Mouse (Mus musculus): ENCODE measurements around the gene 4930432M17Rik.

Gene 4930432M17Rik

DNA sequence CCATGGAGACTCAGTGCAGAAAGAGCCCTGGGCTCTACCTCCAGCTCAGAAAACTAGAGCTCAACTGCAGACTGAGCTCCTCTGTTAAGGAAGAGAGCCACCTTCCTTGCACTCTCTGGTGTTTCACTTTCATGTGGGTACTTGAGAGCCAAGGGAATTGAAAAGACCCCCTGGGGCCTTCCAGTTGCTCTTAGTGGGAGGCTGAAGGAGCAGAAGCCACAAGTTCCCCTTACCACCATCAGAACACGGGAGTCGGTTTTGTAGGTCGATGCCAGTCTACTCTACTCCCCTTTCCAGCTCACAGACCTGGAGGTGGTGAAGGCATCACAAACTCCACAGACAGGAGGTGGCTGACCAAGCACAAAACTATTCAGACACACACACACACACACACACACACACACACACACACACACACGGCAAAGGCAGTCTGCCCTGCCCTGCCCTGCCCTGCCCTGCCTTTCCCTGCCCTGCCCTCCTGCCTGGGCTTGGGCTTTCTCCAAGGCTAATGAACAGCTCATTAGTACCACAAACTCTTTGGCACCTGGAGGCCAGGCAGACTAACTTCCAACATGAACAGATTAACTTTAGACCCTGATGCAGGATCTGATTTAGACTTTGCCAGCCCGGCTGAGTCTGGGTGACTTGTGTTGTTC lies 1.7 kb downstream of the 4930432M17Rik start:
- no peak for DNase-seq (ENCODE audit: low read depth, low spot score)

DNA sequence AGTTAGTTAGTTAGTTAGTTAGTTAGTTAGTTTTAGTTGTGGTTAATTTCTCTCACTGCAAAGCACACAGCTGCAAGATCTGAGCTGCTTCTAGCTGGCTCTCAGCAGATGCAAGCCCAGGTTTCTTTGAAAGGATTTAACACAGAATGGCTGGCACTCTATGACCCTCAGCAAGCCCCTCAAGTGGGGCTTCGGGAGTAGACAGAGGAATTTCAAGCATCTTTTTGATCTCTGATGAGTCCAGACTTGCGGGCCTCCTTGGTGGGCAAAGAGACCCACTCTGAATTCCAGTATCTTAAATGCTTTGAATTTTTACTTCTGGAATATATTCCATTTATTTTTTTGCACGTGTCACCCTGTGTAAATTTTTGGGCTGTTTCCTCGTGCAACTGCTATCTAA lies 8.4 kb downstream of the 4930432M17Rik start:
- peak; percentile 24 for DNase-seq (ENCODE audit: low read depth, low spot score)

DNA sequence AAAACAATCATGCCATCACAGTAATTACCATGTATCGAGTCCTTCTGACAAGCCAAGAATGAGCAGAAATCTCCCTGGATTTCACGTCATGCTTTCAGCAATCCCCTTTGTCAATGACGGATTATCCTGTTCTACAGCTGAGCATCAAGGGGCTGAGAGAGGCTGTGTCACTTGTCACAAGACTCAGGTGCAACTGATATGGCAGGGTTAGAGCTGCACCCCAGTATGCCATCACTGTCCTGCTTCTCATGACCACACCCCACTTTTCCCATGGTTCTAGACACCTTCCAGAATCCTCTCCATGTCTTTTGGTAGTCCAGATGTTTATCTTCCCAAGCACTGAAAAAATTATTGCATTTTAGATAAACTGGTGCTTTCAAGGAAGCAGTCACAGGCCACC lies 8.9 kb downstream of the 4930432M17Rik start:
- no peak for DNase-seq (ENCODE audit: low read depth, low spot score)

DNA sequence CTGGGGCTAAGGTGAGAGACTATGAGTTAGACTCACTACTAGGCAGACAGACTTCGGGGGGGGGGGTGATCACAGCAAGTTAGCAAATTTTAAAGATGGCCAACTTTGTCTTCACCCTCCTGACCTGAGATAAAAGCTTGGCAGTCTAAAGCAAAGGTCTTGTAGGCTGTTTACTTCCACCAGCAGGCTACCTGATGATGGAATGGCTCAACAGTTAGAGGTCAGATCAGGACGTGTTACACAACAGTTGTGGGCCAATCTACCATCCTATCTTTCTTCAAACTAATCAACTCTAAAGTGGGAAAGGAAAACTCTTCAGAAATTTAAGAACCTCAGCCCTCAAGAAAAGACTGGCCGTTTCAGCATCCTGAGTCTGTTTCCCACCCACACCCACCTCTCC lies 9.6 kb downstream of the 4930432M17Rik start:
- DNase-seq (ENCODE audit: low read depth, low spot score): no peak

DNA sequence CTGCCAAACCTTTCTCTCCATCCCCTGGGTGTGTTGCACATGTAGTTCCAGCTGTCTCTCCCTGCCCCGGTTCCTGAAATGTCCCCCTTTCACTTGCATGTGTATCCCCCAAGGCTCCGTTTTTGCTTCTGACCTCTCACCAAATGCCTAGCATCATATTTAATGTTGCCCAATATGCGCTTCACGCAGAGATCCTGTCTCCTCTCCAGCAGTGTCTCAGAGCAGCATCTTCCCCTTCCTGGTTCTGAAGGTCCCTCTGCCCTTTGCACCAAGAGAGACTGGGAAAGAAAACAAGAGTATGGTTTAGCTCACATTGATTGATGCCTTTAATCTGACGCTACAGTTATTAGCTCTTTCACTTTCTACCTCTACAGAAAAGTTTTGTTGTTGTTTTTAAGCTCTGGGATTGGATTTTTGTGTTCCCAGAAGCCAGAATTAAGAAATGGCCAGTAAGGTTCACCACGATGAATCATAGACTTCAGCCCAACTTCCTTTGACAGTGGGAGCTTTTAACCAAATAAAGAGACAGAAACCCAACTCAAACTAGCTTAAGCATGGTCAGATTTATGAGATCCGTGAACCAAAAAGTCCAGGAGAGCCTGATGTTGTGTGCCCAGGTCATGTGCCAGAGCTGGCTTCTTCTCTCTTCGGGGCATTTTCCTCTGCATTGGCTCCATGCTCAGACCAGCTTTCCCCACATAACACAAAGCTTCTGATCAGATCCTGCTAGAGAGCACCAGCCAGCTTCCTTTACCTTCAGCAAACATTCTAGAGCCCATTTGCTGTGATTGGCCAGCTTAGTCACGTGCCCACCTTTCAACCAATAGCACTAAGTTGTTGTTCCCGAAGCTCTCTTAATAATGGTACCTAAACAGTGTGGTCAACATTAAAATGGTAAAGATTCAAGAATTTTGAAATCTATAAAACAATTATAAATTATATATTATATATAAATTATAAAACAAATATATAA lies 12.2 kb downstream of the 4930432M17Rik start:
- DNase-seq (ENCODE audit: low read depth, low spot score): no peak

DNA sequence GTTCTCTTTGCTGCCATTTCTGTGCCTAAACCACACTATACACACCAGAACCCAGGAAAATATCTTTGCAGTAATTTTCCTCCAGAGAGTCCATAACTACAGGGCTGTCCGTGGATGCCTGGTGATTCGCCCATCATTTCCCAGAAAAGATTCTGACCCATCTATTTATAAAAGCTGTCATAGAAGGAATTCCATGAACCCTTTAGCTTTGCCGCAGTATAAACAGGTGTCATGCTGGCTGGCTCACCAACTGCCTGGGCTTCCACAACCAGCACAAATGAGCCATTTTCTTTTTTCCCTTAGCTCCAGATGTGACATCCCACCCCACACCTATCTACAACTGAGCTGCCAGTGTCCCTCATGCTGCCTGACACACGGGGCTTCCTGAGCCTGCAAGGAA lies 14.0 kb downstream of the 4930432M17Rik start:
- DNase-seq (ENCODE audit: low read depth, low spot score): no peak

DNA sequence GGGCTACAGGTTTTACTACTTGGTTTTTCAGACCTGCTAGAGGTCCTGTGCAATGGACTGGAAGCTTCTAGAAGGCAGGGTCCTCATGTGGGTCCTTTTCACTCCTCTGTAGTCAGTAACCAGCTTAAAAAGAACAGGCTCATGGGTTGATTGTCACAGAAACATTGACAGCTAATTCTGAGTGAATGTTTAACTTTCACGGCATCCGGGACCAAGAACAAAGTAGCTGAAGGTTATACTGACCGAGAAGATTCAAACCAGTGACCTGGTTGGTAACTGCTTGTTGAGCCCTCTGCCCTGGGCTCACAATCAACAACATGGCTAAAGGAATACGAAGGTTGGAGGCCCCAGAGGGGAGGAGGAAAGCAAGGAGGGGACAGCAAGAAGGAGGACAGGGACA lies 14.4 kb downstream of the 4930432M17Rik start:
- no peak for DNase-seq (ENCODE audit: low read depth, low spot score)

DNA sequence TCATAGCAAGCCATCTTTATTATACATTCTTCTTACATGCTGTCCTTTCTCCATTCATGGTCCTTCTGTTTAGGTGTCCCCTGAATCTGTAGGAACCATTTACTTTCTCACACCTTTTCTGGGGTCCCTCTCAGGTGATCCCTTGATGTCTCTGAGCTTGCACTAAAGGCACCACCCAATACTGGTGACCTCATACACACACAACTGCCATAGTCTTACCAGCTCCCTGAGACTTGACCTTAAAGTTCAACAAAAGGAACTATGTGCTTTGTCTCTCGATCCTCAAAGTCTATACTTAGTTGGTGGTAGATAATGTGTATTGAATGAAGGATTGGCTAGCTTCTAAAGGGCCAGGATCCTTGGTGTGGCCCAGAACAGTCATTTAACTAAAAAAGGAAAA lies 15.4 kb downstream of the 4930432M17Rik start:
- no peak for DNase-seq (ENCODE audit: low read depth, low spot score)

DNA sequence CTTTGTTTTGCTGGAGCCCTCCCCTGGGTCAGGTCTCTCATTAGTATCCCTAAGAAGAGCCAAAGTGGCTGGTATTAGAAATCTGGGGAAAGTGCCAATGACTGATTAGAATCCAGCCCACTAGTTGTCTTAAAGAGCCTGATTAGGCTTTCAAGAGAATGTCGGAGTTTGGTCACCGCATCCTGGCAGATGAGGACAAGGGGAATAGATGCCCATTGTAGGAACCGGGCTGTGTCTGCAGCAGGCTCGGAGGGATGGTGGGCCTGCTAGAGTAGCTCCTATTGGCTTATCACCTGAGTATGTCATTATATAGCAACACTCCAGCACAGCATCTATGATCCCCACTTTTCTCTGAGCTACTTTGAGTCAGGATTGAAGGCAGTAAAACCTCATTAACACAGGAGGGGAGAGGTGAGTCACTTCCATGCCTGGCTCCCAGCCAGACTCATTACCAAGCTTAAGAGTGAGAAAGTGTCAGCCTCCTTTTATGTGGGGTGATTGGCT lies 15.9 kb downstream of the 4930432M17Rik start:
- DNase-seq (ENCODE audit: low read depth, low spot score): no peak

DNA sequence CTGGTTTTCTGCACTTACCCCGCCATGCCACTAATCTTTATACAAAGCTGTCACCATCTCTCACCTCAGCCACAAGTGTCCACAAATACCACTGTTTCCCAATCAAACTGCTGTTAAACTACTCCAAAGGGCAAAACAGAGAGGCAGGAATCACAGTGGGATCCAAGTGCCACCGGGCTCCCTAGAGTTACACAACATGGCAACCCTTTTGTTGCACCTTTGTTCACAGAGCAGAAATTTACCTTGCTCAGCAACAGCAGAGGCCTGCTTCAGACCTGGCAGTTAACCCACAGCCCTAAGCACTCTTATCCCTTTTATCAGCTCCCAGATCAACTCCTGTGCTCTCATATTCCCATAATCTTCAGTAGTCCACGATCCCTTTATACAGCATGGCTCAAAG lies 17.2 kb downstream of the 4930432M17Rik start:
- no peak for DNase-seq (ENCODE audit: low read depth, low spot score)

DNA sequence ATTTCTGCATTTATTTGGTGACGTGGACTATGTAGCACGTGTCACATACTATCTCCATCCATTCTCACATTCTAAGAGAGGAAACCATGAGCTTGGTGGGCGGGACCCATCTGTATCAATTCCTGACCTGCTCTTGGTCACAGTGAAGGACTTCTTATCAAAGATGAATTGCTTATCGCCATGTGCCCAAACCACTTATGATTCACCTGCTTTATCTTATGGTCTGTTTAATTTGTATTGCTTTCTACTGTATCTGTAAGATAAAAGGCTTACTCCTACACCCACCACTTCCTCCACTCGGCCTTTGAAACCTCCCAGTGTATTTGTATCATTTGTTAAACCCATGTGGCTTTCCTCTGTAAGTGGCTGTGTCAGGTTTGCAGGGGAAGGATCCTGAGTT lies 18.5 kb downstream of the 4930432M17Rik start:
- DNase-seq (ENCODE audit: low read depth, low spot score): no peak

DNA sequence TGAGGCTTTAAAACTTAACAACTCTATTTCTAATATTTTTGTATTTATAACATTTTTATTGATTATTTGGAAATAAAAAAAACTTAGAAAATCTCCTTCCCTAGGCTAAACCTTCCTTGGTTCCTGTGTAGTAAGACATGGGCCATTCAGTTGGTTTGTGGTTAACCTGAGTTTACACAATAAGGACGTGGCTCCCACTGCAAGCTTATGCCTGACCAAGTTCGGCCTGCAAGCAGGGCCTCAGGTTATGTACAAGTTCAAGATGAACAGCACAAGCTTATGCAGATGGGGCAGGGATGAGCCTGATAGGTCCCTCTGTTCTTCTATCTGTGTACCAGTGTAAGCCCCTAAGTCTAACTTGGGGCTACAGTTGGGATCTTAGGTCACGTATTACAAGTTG lies 19.1 kb downstream of the 4930432M17Rik start:
- no peak for DNase-seq (ENCODE audit: low read depth, low spot score)

DNA sequence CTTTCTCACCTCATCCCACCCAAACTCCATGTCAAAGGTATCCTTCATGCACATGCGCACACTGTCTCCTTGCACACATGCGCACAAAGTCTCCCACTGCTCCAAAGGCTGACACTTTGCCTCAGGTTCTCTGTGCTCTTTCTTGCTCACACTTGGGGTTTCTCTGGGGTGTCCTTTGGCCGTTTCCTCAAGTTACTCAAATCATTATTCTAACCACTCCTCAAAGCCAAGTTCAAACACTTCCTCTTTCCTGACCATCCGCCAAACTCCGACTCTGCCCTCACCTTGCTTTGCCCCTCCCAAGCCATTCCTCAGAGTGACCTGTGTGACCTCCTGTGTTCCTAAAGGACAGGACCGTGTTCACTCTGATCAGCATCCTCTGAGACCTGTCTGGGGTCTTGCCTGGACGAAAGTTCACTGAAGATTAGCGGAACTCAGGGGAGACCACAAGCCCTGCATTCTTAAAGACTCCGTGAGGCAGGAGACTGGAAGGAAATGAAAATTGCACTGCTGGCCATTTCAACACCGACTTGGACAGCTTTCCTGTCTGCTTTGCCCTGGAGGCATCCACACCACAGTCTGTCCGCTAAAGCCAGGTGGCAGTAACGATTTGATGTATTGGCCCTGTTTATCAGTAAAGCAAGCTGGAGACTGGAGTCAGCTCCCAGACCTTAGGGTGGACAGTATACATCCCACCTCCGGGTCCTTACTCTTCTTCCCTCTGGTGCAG lies 22.6 kb downstream of the 4930432M17Rik start:
- DNase-seq (ENCODE audit: low read depth, low spot score): no peak

DNA sequence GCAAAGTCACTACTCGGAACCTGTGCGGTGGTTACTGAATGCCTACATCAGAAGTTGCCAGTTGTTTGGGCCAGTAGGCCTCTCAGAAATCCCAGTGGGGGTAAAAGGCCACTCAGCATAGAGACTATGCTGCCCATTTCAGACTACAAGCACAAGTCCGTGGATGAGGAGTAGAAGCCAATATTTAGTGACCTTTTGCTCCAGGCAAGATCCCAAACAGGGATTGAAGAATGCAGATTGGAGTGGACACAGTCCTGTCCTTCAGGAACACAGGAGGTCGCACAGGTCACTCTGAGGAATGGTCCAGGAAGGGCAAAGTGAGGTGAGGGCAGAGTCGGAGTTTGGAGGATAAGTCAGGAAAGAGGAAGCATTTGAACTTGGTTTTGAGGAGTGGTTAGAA lies 23.2 kb downstream of the 4930432M17Rik start:
- no peak for DNase-seq (ENCODE audit: low read depth, low spot score)

DNA sequence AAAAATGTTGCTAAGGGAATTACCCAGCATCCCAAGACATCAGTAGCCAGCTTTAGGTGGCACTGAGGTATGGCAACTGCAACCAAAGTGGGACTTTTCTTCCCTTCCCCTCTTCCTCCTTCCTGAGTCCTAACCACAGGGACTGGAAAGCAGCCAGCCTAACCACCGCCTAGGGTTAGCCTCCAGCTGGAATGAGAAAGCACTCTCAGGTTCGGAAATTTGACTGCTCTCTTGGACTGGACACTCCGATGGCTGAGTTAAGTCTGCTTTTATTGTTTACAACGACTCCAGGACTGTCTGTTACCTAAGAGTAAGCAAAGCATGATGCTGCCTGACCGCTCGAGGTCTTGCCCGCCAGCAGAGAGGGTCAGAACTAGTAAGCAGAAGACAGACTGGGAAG lies 26.6 kb downstream of the 4930432M17Rik start:
- no peak for DNase-seq (ENCODE audit: low read depth, low spot score)

DNA sequence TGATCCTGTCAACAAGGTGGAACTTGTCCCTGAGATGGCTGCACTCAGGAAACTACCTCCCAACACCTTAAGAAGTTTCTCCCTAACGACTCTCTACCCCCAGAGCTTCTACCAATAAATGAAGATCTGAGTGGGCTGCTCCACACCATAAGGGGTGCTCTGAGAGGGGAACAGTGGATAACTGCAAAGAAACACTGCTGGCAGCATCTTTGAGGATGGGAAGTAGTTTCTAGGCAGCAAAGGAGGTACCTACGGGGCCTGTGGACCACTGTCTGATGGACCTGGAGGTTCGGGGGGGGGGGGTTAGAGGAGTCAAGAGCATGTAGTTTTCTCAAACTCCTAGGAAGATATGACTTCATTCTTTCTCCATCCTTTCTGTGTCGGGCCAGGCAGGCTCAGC lies 28.8 kb downstream of the 4930432M17Rik start:
- DNase-seq (ENCODE audit: low read depth, low spot score): no peak

DNA sequence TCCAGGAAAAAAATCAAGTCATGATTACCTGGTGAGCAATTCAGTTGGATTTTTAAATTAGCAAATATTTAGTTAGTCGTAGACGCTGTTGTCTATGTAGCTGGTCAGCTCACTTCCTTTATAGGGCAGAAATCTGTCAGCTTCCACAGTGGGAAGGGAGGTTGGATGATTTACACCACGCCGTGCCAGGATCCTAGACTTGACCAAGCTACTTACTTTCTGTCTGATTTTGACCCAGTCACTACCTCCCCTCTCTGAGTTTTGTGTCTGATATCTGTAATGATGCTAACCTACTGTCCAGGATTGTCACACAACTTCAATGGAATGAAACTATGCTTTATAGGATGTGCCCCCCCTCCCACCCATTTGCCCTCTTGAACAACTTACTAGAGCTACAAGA lies 29.3 kb downstream of the 4930432M17Rik start:
- peak; percentile 37 for DNase-seq (ENCODE audit: low read depth, low spot score)

DNA sequence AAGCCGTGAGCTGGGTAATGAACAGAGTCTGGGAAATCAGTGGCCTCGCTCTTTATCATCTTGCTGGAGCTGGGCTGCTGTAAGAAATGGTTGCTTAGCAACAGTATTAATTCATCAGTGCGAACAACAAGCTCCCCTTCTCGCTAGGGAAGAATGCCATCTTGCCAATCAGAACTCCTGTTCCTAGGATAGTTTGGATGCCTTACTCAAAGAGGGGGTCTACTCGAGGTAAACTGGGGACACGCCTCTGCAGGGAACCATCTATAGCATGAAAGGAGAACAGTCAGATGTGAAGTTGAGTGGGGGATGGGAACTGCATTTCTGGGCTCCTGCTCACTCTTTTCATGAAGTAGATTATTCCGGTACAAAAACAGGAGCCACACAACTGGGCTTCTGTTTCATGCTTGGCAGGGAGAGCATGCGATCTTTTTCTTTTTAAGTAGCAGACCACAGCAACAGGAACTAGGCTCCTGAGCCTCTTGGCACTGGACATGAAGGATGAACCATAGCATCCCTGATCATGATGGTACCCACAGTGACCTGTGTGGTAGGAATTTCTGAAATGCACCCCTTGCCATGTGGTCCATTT lies 29.9 kb downstream of the 4930432M17Rik start:
- DNase-seq (ENCODE audit: low read depth, low spot score): peak; percentile 78

DNA sequence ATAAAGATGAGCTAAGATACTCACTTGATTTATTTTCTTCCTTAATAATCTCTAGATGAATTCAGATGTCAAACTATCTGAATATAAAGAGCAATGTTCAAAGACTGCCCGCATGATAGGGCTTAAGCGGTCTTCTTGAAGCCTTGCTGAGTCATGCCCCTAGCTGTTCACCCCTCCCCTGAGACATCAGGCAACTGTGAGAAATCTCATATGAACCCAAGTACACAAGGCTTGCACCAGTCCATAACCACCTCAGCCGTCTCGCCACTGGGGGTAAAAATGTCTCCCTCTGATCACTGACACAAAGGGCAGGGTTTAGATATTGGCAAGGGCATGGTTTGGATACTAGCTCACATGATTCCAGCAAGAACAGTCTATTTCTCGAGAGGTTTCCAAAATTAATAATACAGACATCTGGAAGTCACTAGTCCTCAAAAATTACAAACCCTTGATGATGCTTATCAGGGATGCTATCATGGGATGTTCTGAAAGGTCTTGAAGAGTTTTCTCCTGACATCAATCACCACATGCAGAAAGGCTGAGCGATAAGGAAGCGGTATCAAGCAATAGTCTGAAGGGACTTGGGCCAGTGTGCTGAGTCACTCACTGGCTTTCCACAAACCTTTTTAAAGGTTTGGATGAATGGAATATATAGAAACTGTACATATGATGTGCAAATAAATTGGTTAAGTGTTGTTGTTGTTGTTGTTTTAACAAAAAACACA lies 32.8 kb downstream of the 4930432M17Rik start:
- no peak for DNase-seq (ENCODE audit: low read depth, low spot score)

DNA sequence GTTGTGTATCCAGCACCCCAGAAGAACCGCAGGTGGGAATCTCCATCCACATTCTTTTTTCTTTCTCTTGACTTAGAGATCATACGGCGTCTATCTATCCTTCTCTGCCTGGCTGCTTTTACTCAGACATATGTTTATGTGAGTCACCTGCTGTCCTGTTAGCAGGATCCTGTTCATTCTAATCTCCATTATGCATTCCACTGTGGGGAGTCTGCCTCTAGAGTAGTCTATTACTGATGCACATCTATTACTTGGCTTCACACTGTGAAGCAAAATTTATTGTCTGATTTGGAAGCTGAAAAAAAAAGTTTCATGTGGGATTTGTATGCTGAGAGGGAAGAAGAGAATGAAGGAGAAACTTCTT lies 33.3 kb downstream of the 4930432M17Rik start:
- no peak for DNase-seq (ENCODE audit: low read depth, low spot score)

DNA sequence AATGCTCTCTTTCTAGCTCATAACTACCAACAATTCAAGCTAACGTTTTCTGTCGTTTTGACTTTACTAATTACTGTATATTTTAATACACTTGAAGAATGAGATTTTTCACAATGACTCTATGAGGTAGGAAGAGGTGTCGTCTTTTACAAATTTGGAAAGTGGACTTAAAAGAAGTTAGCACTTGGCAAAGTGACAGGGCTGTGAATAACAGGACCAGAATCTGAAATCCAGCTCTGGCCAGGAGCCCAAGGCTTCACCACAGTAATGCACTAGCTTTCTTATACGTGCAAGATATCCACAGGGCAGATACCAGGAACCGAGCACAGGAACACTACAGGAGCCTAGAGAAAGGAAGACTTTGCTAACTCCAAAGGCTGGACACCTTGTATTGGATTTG lies 35.5 kb downstream of the 4930432M17Rik start:
- DNase-seq (ENCODE audit: low read depth, low spot score): no peak
